19 mouse cellular contexts compared by ENCODE assay signal in the genomic region with DNA sequence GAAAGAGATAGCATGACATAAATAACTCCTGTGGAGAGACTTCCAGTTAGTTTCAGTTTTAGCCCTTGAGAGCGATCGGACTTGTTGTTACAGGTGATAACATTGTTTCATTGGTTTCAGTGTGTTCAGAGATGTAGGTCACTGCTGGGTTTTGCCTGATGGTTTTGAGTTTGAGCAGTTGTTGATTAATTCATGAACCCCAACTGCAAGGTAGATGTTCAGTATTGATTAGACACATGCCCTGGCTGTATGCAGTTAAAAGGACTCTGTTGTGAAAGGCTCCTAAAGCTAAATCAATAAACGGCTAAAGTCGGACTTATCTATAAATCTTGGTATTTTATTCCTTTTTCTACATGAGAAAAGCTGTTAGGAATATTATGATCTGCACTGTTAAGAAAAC.
"Had no signal": no experiment of that assay in that cellular context is flagged by ENCODE, and none has a peak within 500 bp of the region (broad histone marks: within the 10 kb centered on the region; RNA-seq: fewer than 3 reads in every experiment).

No protein-coding gene starts in this region.

- H3K4me3 ChIP-seq: limb, embryonic 12.5 days; limb, embryonic 15.5 days; liver, embryonic 15.5 days; midbrain, embryonic 12.5 days; midbrain, embryonic 15.5 days; neural tube, embryonic 12.5 days; neural tube, embryonic 15.5 days had no signal

- H3K27me3 ChIP-seq: limb, embryonic 12.5 days; limb, embryonic 15.5 days; liver, embryonic 15.5 days; midbrain, embryonic 12.5 days; midbrain, embryonic 15.5 days; neural tube, embryonic 12.5 days; neural tube, embryonic 15.5 days had no signal

- ATAC-seq: lung, postnatal 0 days; midbrain, embryonic 15.5 days had no signal

- H3K9ac ChIP-seq: limb, embryonic 12.5 days; limb, embryonic 15.5 days; liver, embryonic 15.5 days; lung, embryonic 14.5 days; midbrain, embryonic 12.5 days; midbrain, embryonic 15.5 days; neural tube, embryonic 12.5 days; neural tube, embryonic 15.5 days had no signal

- H3K27ac ChIP-seq: limb, embryonic 12.5 days; limb, embryonic 15.5 days; liver, embryonic 15.5 days; macrophage; midbrain, embryonic 12.5 days; neural tube, embryonic 12.5 days; neural tube, embryonic 15.5 days; stomach, postnatal 0 days had no signal

- H3K36me3 ChIP-seq: limb, embryonic 15.5 days; liver, embryonic 15.5 days; midbrain, embryonic 12.5 days; midbrain, embryonic 15.5 days; neural tube, embryonic 15.5 days had no signal

- H3K9me3 ChIP-seq: limb, embryonic 15.5 days; liver, embryonic 15.5 days; midbrain, embryonic 15.5 days; neural tube, embryonic 12.5 days; neural tube, embryonic 15.5 days had no signal

- DNase-seq: kidney, adult 9 months; kidney, postnatal 14 days; kidney, postnatal 4 days; lung, embryonic 14.5 days; right cerebral cortex, adult 18-20 months; right cerebral cortex, postnatal 14 days; thymus, adult 2 months; thymus, postnatal 14 days; thymus, postnatal 4 days had no signal

- H3K4me2 ChIP-seq: limb, embryonic 12.5 days; limb, embryonic 15.5 days; liver, embryonic 15.5 days; lung, embryonic 14.5 days; midbrain, embryonic 12.5 days; midbrain, embryonic 15.5 days; neural tube, embryonic 12.5 days; neural tube, embryonic 15.5 days had no signal
